Mouse (Mus musculus) lung, adult 2 months (tissue): Measurements from ENCODE around the gene Bnip1. TPM values are rescaled to one million over a fixed set of nuclear protein-coding genes. Genes with fewer than 3 reads are reported as not detected.

ENCODE experiments used
- DNase-seq: peaks from one replicate; pipeline ENCODE4 v3.0.0; 2022
- H3K4me1 ChIP-seq: fragments of 200-500 bp; 2 replicates; pipeline ENCODE4 v1.6.1; 2011; ENCODE audit warnings: low read length; ENCODE audit not compliant: control insufficient read depth, insufficient read depth
- H3K4me3 ChIP-seq: fragments of 200-500 bp; replicated peaks from 2 replicates; pipeline ENCODE3; 2011; ENCODE audit warnings: low read depth, mild to moderate bottlenecking, control low read depth, low read length; ENCODE audit errors: extremely low read depth
- CTCF ChIP-seq: fragments of 200-500 bp; IDR thresholded peaks from 2 replicates; pipeline ENCODE4 v1.5.1; 2011; ENCODE audit warnings: mild to moderate bottlenecking, low read length, control low read depth; ENCODE audit not compliant: insufficient read depth
- POLR2A ChIP-seq: fragments of 200-500 bp; IDR thresholded peaks from 2 replicates; pipeline ENCODE4 v1.6.1; 2011; ENCODE audit warnings: low read depth, mild to moderate bottlenecking, control low read depth, low read length, borderline replicate concordance; ENCODE audit errors: extremely low read depth
- WGBS: fragments of 180-500 bp; shearing (Covaris S2); methylation state at CpG from one replicate; pipeline ENCODE4 v1.1.7; 2018; 5-methylcytosine and 5-hydroxymethylcytosine counted together
- polyA plus RNA-seq: library from polyadenylated mRNA; depleted of rRNA; stranded (reverse); fragments of >200 nt; gene quantifications from 2 replicates; pipeline ENCODE4 v1.2.3, GENCODE M21; 2012

Gene Bnip1
- polyA plus RNA-seq, 1 experiment, result 17.1 TPM

- WGBS, result 81% methylated on average over 15 of the region's 15 CpGs
- H3K4me1 ChIP-seq, result no peaks in the 10 kb centered on the region
- H3K4me3 ChIP-seq, result no peak overlapping the region
- no peak for DNase-seq
- no peak for TF ChIP-seq POLR2A
- TF ChIP-seq CTCF, result no peak
Observed at GRCm38 (mm10) chr17:26792096-26792495, 11.2 kb downstream of the Bnip1 start.

GRCm38 (mm10) chr17:26793068-26793765 is 12.4 kb downstream of the Bnip1 start:
- TF ChIP-seq CTCF (no peak), POLR2A (no peak)
- 70% methylated on average over 5 of the region's 5 CpGs for WGBS
- Histone ChIP-seq H3K4me3 (no peak overlapping the region), H3K4me1 (no peaks in the 10 kb centered on the region)
- DNase-seq, result no peak

GRCm38 (mm10) chr17:26794744-26795143 is 13.9 kb downstream of the Bnip1 start:
- DNase-seq, result peak; percentile 46
- 15% methylated on average over 3 of the region's 3 CpGs for WGBS
- H3K4me1 ChIP-seq, result no peaks in the 10 kb centered on the region
- TF ChIP-seq POLR2A (no peak), CTCF (peak; percentile 73)
- H3K4me3 ChIP-seq, result no peak overlapping the region

GRCm38 (mm10) chr17:26795386-26795785 is 14.5 kb downstream of the Bnip1 start:
- TF ChIP-seq POLR2A (no peak), CTCF (no peak)
- no peak for DNase-seq
- no peaks in the 10 kb centered on the region for H3K4me1 ChIP-seq
- WGBS, result 66% methylated on average over 7 of the region's 7 CpGs
- H3K4me3 ChIP-seq, result no peak overlapping the region

GRCm38 (mm10) chr17:26797379-26798128 is 16.7 kb downstream of the Bnip1 start:
- Histone ChIP-seq H3K4me3 (no peak overlapping the region), H3K4me1 (no peaks in the 10 kb centered on the region)
- TF ChIP-seq CTCF (no peak), POLR2A (no peak)
- DNase-seq, result no peak
- 61% methylated on average over 6 of the region's 6 CpGs for WGBS

- WGBS, result 76% methylated on average over 3 of the region's 3 CpGs
- Histone ChIP-seq H3K4me1 (no peaks in the 10 kb centered on the region), H3K4me3 (no peak overlapping the region)
- TF ChIP-seq CTCF, result no peak
- no peak for TF ChIP-seq POLR2A
- no peak for DNase-seq
Observed at GRCm38 (mm10) chr17:26802886-26803285, 22.0 kb downstream of the Bnip1 start.

GRCm38 (mm10) chr17:26812607-26813006 is 31.7 kb downstream of the Bnip1 start:
- no peaks in the 10 kb centered on the region for H3K4me1 ChIP-seq
- no peak overlapping the region for H3K4me3 ChIP-seq
- WGBS, result 63% methylated on average over 2 of the region's 2 CpGs
- DNase-seq, result no peak
- TF ChIP-seq CTCF (no peak), POLR2A (no peak)

GRCm38 (mm10) chr17:26813497-26813896 is 32.6 kb downstream of the Bnip1 start:
- no peaks in the 10 kb centered on the region for H3K4me1 ChIP-seq
- H3K4me3 ChIP-seq, result no peak overlapping the region
- WGBS, result 64% methylated on average over 9 of the region's 9 CpGs
- DNase-seq, result no peak
- TF ChIP-seq CTCF (no peak), POLR2A (no peak)

GRCm38 (mm10) chr17:26816810-26817209 is 35.9 kb downstream of the Bnip1 start:
- no peak overlapping the region for H3K4me3 ChIP-seq
- H3K4me1 ChIP-seq, result no peaks in the 10 kb centered on the region
- TF ChIP-seq CTCF, result no peak
- no peak for TF ChIP-seq POLR2A
- no peak for DNase-seq
- 63% methylated on average over 6 of the region's 6 CpGs for WGBS

GRCm38 (mm10) chr17:26817776-26818175 is 36.9 kb downstream of the Bnip1 start:
- DNase-seq, result no peak
- TF ChIP-seq CTCF (no peak), POLR2A (no peak)
- no peaks in the 10 kb centered on the region for H3K4me1 ChIP-seq
- H3K4me3 ChIP-seq, result no peak overlapping the region
